Mouse (Mus musculus): Measurements from ENCODE around the gene Senp1. TPM values are rescaled to one million over a fixed set of nuclear protein-coding genes. Genes with fewer than 3 reads are reported as not detected.

The Senp1 gene
- polyA plus RNA-seq, 1 experiment = 10.4 TPM

DNA sequence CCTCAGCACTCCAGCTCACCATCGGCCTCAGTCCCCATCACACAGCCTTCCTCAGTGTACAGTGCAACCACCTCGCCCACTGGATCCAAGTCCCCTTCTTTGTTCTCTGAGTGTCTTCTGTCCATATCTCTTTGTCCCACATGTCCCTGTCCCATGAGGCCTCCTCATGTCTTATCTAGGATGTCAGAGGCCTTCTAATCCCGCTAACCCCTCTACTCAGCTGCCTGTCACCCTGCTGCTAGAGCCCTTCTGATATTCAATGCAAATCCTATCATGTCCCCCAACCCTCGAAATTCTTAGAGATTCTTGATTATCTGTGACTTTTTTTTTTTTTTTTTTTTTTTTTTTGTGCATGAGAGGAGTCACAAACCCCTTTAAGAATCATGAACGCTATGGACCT is 22.7 kb upstream of the Senp1 start:
- Histone ChIP-seq H3K4me3 (no peak overlapping the region), H3ac (ENCODE audit: control insufficient read depth, insufficient read length) (no peak overlapping the region), H3K27me3 (ENCODE audit: control insufficient read depth, insufficient read depth, insufficient read length) (no peaks in the 10 kb centered on the region), H3K4me2 (ENCODE audit: low read depth) (peak overlapping the region; percentile 64), H3K79me2 (ENCODE audit: control insufficient read depth, insufficient read depth) (no peaks in the 10 kb centered on the region), H3K36me3 (ENCODE audit: control insufficient read depth, insufficient read depth) (peaks cover 10% of the 10 kb centered on the region)
- TF ChIP-seq POLR2AphosphoS2 (IDR thresholded peaks at IDR 0.05; ENCODE audit: insufficient read length, low read depth) = no peak

GRCm38 (mm10) chr15:98115779-98116163 is 22.2 kb upstream of the Senp1 start:
- H3K36me3 ChIP-seq (ENCODE audit: control insufficient read depth, insufficient read depth) = peaks cover 10% of the 10 kb centered on the region
- TF ChIP-seq USF1 (IDR thresholded peaks at IDR 0.05; ENCODE audit: low read depth) (no peak), MYOG (IDR thresholded peaks at IDR 0.05; ENCODE audit: control insufficient read depth in 1 of 3, insufficient read depth in 1 of 3, insufficient read length in 2 of 3, low read depth in 2 of 3) (no peak)
- H3K4me3 ChIP-seq = peak overlapping the region; percentile 9

GRCm38 (mm10) chr15:98114852-98115778 is 21.6 kb upstream of the Senp1 start:
- Histone ChIP-seq H3K79me2 (ENCODE audit: control insufficient read depth, insufficient read depth) (peaks cover under 1% of the 10 kb centered on the region), H3ac (ENCODE audit: control insufficient read depth, insufficient read length) (no peak overlapping the region), H3K36me3 (ENCODE audit: control insufficient read depth, insufficient read depth) (peaks cover 10% of the 10 kb centered on the region), H3K27me3 (ENCODE audit: control insufficient read depth, insufficient read depth, insufficient read length) (no peaks in the 10 kb centered on the region), H3K4me3 (peak overlapping the region; percentile 9), H3K4me2 (ENCODE audit: low read depth) (peak overlapping the region; percentile 77)
- TF ChIP-seq TCF3 (IDR thresholded peaks at IDR 0.05; ENCODE audit: insufficient read length, low read depth) (no peak), USF1 (IDR thresholded peaks at IDR 0.05; ENCODE audit: low read depth) (no peak), POLR2A (IDR thresholded peaks at IDR 0.05; ENCODE audit: insufficient read length, low read depth) (peak; percentile 53), MYOD1 (IDR thresholded peaks at IDR 0.05; ENCODE audit: control insufficient read depth in 1 of 3, insufficient read length in 2 of 3, low read depth in 2 of 3) (peak; percentile 28 to 77 (median 68)), MYOG (IDR thresholded peaks at IDR 0.05; ENCODE audit: control insufficient read depth in 1 of 3, insufficient read depth in 1 of 3, insufficient read length in 2 of 3, low read depth in 2 of 3) (peak in 2 of 3 experiments; percentile 76 to 97), MAX (IDR thresholded peaks at IDR 0.05; ENCODE audit: low read depth) (no peak), POLR2AphosphoS2 (IDR thresholded peaks at IDR 0.05; ENCODE audit: insufficient read length, low read depth) (peak; percentile 34), E2F4 (IDR thresholded peaks at IDR 0.05; ENCODE audit: insufficient read depth) (no peak), REST (IDR thresholded peaks at IDR 0.05; ENCODE audit: insufficient read depth, insufficient read length) (no peak), CEBPB (IDR thresholded peaks at IDR 0.05; ENCODE audit: insufficient read depth, poor library complexity, severe bottlenecking) (no peak), SRF (IDR thresholded peaks at IDR 0.05; ENCODE audit: control insufficient read depth, insufficient read length, low read depth) (no peak), TCF12 (IDR thresholded peaks at IDR 0.05; ENCODE audit: insufficient read depth, poor library complexity, severe bottlenecking) (peak; percentile 26)

More at GRCm38 (mm10) chr15:98115779-98116163, 22.2 kb upstream of the Senp1 start:
- Histone ChIP-seq H3K79me2 (ENCODE audit: control insufficient read depth, insufficient read depth) (no peaks in the 10 kb centered on the region), H3K4me2 (ENCODE audit: low read depth) (peak overlapping the region; percentile 64), H3K27me3 (ENCODE audit: control insufficient read depth, insufficient read depth, insufficient read length) (no peaks in the 10 kb centered on the region), H3ac (ENCODE audit: control insufficient read depth, insufficient read length) (no peak overlapping the region)

DNA sequence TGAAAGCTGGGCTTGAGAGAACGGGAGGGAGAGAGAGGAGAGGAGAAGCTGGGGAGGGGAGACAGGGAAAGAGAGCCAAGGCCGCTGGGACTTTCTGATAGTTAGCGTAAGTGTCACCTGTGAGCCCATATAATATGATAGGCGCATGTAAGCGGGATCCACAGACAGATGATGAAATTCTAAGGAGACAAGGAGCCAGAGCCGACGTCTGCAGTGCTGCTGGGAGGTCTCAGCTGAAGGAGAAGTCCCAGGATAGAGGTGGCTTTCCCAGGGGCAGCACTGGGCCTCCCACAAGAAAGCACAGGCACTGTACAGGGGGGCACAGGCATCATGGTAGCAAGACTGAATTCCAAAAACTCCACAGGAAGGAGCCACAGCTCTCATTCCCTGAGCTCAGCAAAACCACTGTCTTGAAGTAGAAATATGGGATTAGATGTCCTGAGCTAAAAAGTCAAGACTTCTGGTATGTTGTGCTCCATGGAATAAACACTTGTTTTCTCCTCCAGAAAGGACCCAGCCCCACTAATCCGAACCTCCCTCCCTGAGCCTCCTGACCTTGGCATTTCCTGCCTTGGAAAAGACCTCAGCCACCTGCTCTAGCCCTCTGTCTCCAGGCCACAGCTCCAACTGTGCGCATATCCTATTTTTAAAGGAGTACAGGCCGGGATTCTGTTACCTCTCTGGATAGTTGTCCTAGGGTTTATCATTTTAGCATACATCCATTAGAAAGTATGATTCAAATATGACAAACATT is 20.7 kb upstream of the Senp1 start:
- peaks cover 4% of the 10 kb centered on the region for H3K79me2 ChIP-seq (ENCODE audit: control insufficient read depth, insufficient read depth)
- H3K36me3 ChIP-seq (ENCODE audit: control insufficient read depth, insufficient read depth) = peaks cover 10% of the 10 kb centered on the region
- TF ChIP-seq MAX (IDR thresholded peaks at IDR 0.05; ENCODE audit: low read depth) = no peak
- no peak for TF ChIP-seq CEBPB (IDR thresholded peaks at IDR 0.05; ENCODE audit: insufficient read depth, poor library complexity, severe bottlenecking)
- TF ChIP-seq E2F4 (IDR thresholded peaks at IDR 0.05; ENCODE audit: insufficient read depth) = no peak
- no peak for TF ChIP-seq REST (IDR thresholded peaks at IDR 0.05; ENCODE audit: insufficient read depth, insufficient read length)
- TF ChIP-seq USF1 (IDR thresholded peaks at IDR 0.05; ENCODE audit: low read depth) = no peak
- peak; percentile 64 for TF ChIP-seq TCF12 (IDR thresholded peaks at IDR 0.05; ENCODE audit: insufficient read depth, poor library complexity, severe bottlenecking)
- TF ChIP-seq SRF (IDR thresholded peaks at IDR 0.05; ENCODE audit: control insufficient read depth, insufficient read length, low read depth) = no peak
- peak; percentile 76 to 91 (median 85) for TF ChIP-seq MYOD1 (IDR thresholded peaks at IDR 0.05; ENCODE audit: control insufficient read depth in 1 of 3, insufficient read length in 2 of 3, low read depth in 2 of 3)
- no peak for TF ChIP-seq POLR2AphosphoS2 (IDR thresholded peaks at IDR 0.05; ENCODE audit: insufficient read length, low read depth)
- TF ChIP-seq TCF3 (IDR thresholded peaks at IDR 0.05; ENCODE audit: insufficient read length, low read depth) = no peak
- TF ChIP-seq MYOG (IDR thresholded peaks at IDR 0.05; ENCODE audit: control insufficient read depth in 1 of 3, insufficient read depth in 1 of 3, insufficient read length in 2 of 3, low read depth in 2 of 3) = peak in 2 of 3 experiments; percentile 78 to 89
- no peak for TF ChIP-seq POLR2A (IDR thresholded peaks at IDR 0.05; ENCODE audit: insufficient read length, low read depth)
- H3ac ChIP-seq (ENCODE audit: control insufficient read depth, insufficient read length) = no peak overlapping the region
- H3K4me2 ChIP-seq (ENCODE audit: low read depth) = peak overlapping the region; percentile 77
- peak overlapping the region; percentile 9 for H3K4me3 ChIP-seq
- no peaks in the 10 kb centered on the region for H3K27me3 ChIP-seq (ENCODE audit: control insufficient read depth, insufficient read depth, insufficient read length)

Measured in myocyte (in vitro differentiated cells).